ENCODE assay signal across 8 mouse cellular contexts in genomic region chr3:67583846-67584186, GRCm38 (mm10). TPM values are rescaled to one million over a fixed set of nuclear protein-coding genes. Genes with fewer than 3 reads are reported as not detected.
DNase-seq lines count a peak whose midpoint lies in the region; ATAC-seq and TF ChIP-seq lines count a peak whose summit lies in the region.

No protein-coding gene starts in this region.

- intact Hi-C loops in left cerebral cortex, postnatal 4 days (cut with DNase I) = no loop called here

- no peak for TF ChIP-seq CTCF in lung, embryonic 14.5 days (IDR thresholded peaks at IDR 0.05; ENCODE audit: low read depth)

- no peak for DNase-seq in lung, embryonic 14.5 days
- no peak for DNase-seq in lung, postnatal 36 days
- DNase-seq in cerebellum, postnatal 14 days = no peak
- DNase-seq in adrenal gland, postnatal 14 days = no peak
- no peak for DNase-seq in left cerebral cortex, postnatal 4 days

- peaks cover 7% of the 10 kb centered on the region for H3K4me1 ChIP-seq in lung, embryonic 14.5 days (ENCODE audit: insufficient read depth)
- peaks cover 15% of the 10 kb centered on the region for H3K4me1 ChIP-seq in hindbrain, embryonic 13.5 days (replicated peaks)
- peaks cover 10% of the 10 kb centered on the region for H3K4me1 ChIP-seq in limb, embryonic 13.5 days
- H3K4me1 ChIP-seq in stomach, embryonic 15.5 days = peaks cover 2% of the 10 kb centered on the region; the same call in 1 of the 2 replicates

- no peaks in the 10 kb centered on the region for H3K27me3 ChIP-seq in lung, embryonic 14.5 days (ENCODE audit: insufficient read depth, low read length)
- peaks cover 14% of the 10 kb centered on the region; the same call in 1 of the 2 replicates for H3K27me3 ChIP-seq in hindbrain, embryonic 13.5 days
- H3K27me3 ChIP-seq in limb, embryonic 13.5 days = peaks cover 10% of the 10 kb centered on the region
- H3K27me3 ChIP-seq in stomach, embryonic 15.5 days (replicated peaks) = no peaks in the 10 kb centered on the region

- H3K9ac ChIP-seq in lung, embryonic 14.5 days = peak overlapping the region; percentile 68
- H3K9ac ChIP-seq in hindbrain, embryonic 13.5 days = peak overlapping the region; percentile 88; the same call in 1 of the 2 replicates
- H3K9ac ChIP-seq in limb, embryonic 13.5 days = no peak overlapping the region
- H3K9ac ChIP-seq in stomach, embryonic 15.5 days = no peak overlapping the region

- H3K4me2 ChIP-seq in lung, embryonic 14.5 days = peak overlapping the region; percentile 92
- peak overlapping the region; percentile 93 for H3K4me2 ChIP-seq in hindbrain, embryonic 13.5 days
- H3K4me2 ChIP-seq in limb, embryonic 13.5 days (replicated peaks) = peak overlapping the region; percentile 91
- H3K4me2 ChIP-seq in stomach, embryonic 15.5 days = peak overlapping the region; percentile 84

- no peak overlapping the region for H3K27ac ChIP-seq in lung, embryonic 14.5 days (ENCODE audit: low read depth)
- H3K27ac ChIP-seq in hindbrain, embryonic 13.5 days = no peak overlapping the region
- H3K27ac ChIP-seq in limb, embryonic 13.5 days = no peak overlapping the region
- no peak overlapping the region for H3K27ac ChIP-seq in stomach, embryonic 15.5 days

- H3K4me3 ChIP-seq in lung, embryonic 14.5 days (ENCODE audit: low read depth, low read length) = peak overlapping the region; percentile 83
- peak overlapping the region; percentile 90 for H3K4me3 ChIP-seq in hindbrain, embryonic 13.5 days
- H3K4me3 ChIP-seq in limb, embryonic 13.5 days = peak overlapping the region; percentile 89
- H3K4me3 ChIP-seq in stomach, embryonic 15.5 days (replicated peaks) = peak overlapping the region; percentile 92; the same call in 1 of the 2 replicates

- 69% methylated on average over 6 of the region's 6 CpGs for WGBS in lung, embryonic 14.5 days
- 82% methylated on average over 6 of the region's 6 CpGs for WGBS in hindbrain, embryonic 13.5 days
- 85% methylated on average over 6 of the region's 6 CpGs for WGBS in limb, embryonic 13.5 days
- 71% methylated on average over 6 of the region's 6 CpGs for WGBS in stomach, embryonic 15.5 days

- H3K9me3 ChIP-seq in lung, embryonic 14.5 days (ENCODE audit: low read depth, low read length) = no peaks in the 10 kb centered on the region
- no peaks in the 10 kb centered on the region for H3K9me3 ChIP-seq in hindbrain, embryonic 13.5 days
- H3K9me3 ChIP-seq in limb, embryonic 13.5 days = no peaks in the 10 kb centered on the region
- H3K9me3 ChIP-seq in stomach, embryonic 15.5 days = no peaks in the 10 kb centered on the region

- peaks cover 8% of the 10 kb centered on the region; the same call in 1 of the 2 replicates for H3K36me3 ChIP-seq in lung, embryonic 14.5 days (ENCODE audit: insufficient read depth)
- H3K36me3 ChIP-seq in hindbrain, embryonic 13.5 days = peaks cover 24% of the 10 kb centered on the region
- peaks cover 34% of the 10 kb centered on the region for H3K36me3 ChIP-seq in limb, embryonic 13.5 days
- H3K36me3 ChIP-seq in stomach, embryonic 15.5 days = no peaks in the 10 kb centered on the region

- no peak for ATAC-seq in lung, embryonic 14.5 days (ENCODE audit: insufficient read depth)
- ATAC-seq in hindbrain, embryonic 13.5 days (ENCODE audit: low FRiP score) = no peak
- no peak for ATAC-seq in limb, embryonic 13.5 days (ENCODE audit: low FRiP score, low read depth)
- ATAC-seq in stomach, embryonic 15.5 days (ENCODE audit: insufficient read depth, low FRiP score, low read depth) = no peak

RNA-seq across cellular contexts. Expression of gene Mfsd1, which starts 1.3 kb away (rescaled TPM):
- polyA plus RNA-seq in lung, embryonic 14.5 days (2014; fragmentation: Nextera tagmentation; extraction: Ambion mirVana) = 54.4 and 54.8 TPM in 2 replicates
- 39.0 and 48.0 TPM in 2 replicates for polyA plus RNA-seq in hindbrain, embryonic 13.5 days (2015; fragmentation: Nextera tagmentation; extraction: Ambion mirVana)
- 52.2 and 52.7 TPM in 2 replicates for polyA plus RNA-seq in limb, embryonic 13.5 days (2015; fragmentation: Nextera tagmentation; extraction: Ambion mirVana)
- 46.6 and 47.7 TPM in 2 replicates for polyA plus RNA-seq in stomach, embryonic 15.5 days (2015; fragmentation: Nextera tagmentation; extraction: Ambion mirVana)
- 60.4 and 63.9 TPM in 2 replicates for total RNA-seq in adrenal gland, postnatal 14 days (2021)
- 10 to 100 TPM; 37.2 to 38.8 TPM for total RNA-seq in left cerebral cortex, postnatal 4 days (2021)

Comparison
In these comparisons a context has a peak if more than half of its experiments do, and no peak if none do; other contexts are left out.
1. H3K9ac ChIP-seq: peak in lung, embryonic 14.5 days (single experiment) and hindbrain, embryonic 13.5 days (single experiment); none in limb, embryonic 13.5 days (single experiment) and stomach, embryonic 15.5 days (single experiment).
2. Peak in every context shown above with its lines, with median percentiles within 50 percentile points of each other: H3K4me2 ChIP-seq and H3K4me3 ChIP-seq.